Mouse (Mus musculus) 3T3-L1 (cell line): Measurements from ENCODE around the gene Tmem161a.
"Not testable (repeated sequence)": the region's sequence is repeated elsewhere in the genome, so short reads cannot be mapped to it uniquely, and the experiment has no call there.

Experiments
- DNase-seq: peaks from one replicate; pipeline ENCODE4 v3.0.0-alpha.2; 2015; ENCODE audit warnings: low read depth, low spot score

Gene Tmem161a

GRCm38 (mm10) chr8:70210538-70210937 is 38.4 kb downstream of the Tmem161a start:
- DNase-seq = peak; percentile 45

GRCm38 (mm10) chr8:70211275-70211674 is 39.1 kb downstream of the Tmem161a start:
- no peak for DNase-seq

- no peak for DNase-seq
These were observed 39.6 kb downstream of the Tmem161a start for GRCm38 (mm10) chr8:70211726-70212111.

- DNase-seq = peak; percentile 100
These were observed 40.2 kb downstream of the Tmem161a start, which contains the start of gene Slc25a42 for GRCm38 (mm10) chr8:70212112-70213055. Slc25a42 (minus strand) TSS chr8:70212305.

- peak; percentile 78 for DNase-seq
These were observed 42.3 kb downstream of the Tmem161a start for GRCm38 (mm10) chr8:70214411-70214810.

- peak; percentile 63 for DNase-seq
These were observed 42.9 kb downstream of the Tmem161a start for GRCm38 (mm10) chr8:70215092-70215491.

GRCm38 (mm10) chr8:70216161-70216560 is 44.0 kb downstream of the Tmem161a start:
- not testable (repeated sequence) for DNase-seq

- DNase-seq = peak; percentile 84
These were observed 44.4 kb downstream of the Tmem161a start for GRCm38 (mm10) chr8:70216566-70216965.

- DNase-seq = no peak
These were observed 45.3 kb downstream of the Tmem161a start for GRCm38 (mm10) chr8:70217441-70217840.

- no peak for DNase-seq
These were observed 47.0 kb downstream of the Tmem161a start for GRCm38 (mm10) chr8:70219107-70219684.

GRCm38 (mm10) chr8:70220236-70220840 is 48.2 kb downstream of the Tmem161a start:
- DNase-seq = no peak

GRCm38 (mm10) chr8:70220911-70221310 is 48.8 kb downstream of the Tmem161a start:
- peak; percentile 71 for DNase-seq

GRCm38 (mm10) chr8:70222041-70222440 is 49.9 kb downstream of the Tmem161a start:
- DNase-seq = no peak

- DNase-seq = peak; percentile 66
These were observed 51.2 kb downstream of the Tmem161a start for GRCm38 (mm10) chr8:70223341-70223740.

GRCm38 (mm10) chr8:70227997-70228396 is 55.8 kb downstream of the Tmem161a start:
- no peak for DNase-seq

GRCm38 (mm10) chr8:70230837-70231236 is 58.7 kb downstream of the Tmem161a start:
- no peak for DNase-seq
